Mouse (Mus musculus): ENCODE measurements around the gene Cep70.
A peak's percentile ranks its signal among the peaks of the same experiment; 100 is the strongest.

Cep70 gene

DNA sequence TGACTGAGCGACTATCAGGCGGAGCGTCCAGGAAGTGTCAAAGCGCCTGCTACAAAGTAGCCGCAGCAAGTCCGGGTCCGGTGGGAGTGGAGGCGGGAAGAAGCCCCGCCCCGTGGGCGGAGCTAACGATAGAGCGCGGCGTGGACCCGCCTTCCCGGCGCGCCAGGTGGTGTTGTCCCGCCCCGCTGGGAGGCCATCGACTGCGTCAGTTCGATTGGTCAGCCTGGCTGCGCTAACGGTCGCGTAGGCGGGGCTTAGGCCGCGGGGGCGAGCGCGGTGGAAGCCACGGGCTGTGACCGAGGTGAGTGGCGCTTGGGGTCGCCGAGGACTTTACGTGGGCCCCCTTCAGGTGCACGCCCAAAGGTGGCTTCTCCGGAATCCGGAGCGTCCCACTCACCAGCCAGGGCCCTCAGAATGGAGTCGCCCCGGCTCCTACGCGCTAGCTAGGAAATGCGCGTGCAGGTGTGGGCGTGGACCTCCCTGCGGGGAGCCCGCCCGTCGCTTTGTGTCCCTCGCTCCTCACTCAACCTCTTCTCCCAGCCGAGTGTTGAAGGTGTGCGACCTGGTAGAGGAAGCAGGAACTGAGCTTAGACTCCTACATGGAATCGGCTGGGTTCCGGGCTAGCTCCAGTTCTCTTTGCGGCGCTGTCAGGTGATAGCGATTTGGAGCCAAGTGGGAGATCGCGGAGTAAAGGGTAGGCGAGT lies at the start of gene Cep70:
Gene Cep70 (plus strand): TSS at position 178 of the 705 bp plus-strand sequence.
- peak; percentile 84 to 95 for DNase-seq (ENCODE audit: low spot score in 2 of 2)

- no peak for DNase-seq (ENCODE audit: low spot score in 2 of 2)
Measured at GRCm38 (mm10) chr9:99212643-99213042, 30.5 kb upstream of the Cep70 start.

DNA sequence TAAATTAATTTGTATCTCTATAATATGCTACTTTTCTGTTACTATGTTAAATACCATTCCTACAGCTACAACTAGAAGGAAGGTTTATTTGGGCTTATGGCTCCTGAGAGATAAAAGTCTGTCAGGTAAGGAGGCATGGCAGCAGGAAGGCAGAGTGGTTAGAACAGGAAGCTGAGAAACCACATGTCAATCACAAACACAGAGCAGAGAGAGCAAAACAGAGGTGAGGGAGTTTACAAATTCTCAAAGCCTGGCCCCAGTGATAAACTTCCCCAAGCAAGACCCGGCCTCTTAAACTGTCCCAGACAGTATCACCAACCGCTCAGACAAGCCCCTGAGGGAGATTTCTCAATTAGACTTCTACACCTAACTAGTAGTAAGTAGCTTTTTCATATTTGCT lies 27.0 kb upstream of the Cep70 start:
- no peak for DNase-seq (ENCODE audit: low spot score in 2 of 2)

DNA sequence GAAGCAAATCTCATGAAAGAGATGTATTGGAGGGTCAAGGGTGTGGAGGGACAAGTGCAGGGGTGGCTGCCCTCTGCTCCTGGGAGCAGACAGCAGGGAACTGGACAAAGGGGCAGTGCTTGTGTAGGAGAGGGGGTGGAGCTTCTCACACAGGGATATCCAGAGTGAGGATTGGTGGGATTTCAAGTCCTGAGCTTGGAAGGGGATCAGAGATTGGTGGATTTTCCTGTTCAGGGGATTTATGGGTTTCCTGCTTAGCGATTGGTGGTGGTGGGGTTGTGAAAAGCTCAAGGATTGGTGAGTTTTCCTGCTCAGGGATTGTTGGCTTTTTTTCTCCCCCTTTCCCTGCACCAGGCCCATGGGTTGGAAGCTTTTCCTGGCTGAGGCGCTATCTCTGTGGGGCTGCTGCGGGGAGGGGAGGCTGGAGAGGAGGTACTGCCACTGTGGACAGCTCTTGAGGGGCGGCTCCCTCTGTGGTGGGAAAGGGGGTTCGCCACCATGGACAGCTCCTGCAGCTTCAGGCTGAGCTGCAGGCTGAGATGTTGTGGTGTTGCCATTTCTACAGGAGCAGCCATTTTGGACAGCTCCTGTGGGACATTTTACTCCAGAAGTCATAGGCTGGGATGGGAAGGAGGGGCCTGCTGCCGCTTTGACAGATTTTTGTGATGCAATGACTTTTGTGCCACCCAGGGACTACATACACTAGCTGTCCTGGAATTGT lies 25.0 kb upstream of the Cep70 start:
- no peak for DNase-seq (ENCODE audit: low spot score in 2 of 2)

- DNase-seq (ENCODE audit: low spot score in 2 of 2): no peak
Measured at GRCm38 (mm10) chr9:99221636-99222035, 21.5 kb upstream of the Cep70 start.

DNA sequence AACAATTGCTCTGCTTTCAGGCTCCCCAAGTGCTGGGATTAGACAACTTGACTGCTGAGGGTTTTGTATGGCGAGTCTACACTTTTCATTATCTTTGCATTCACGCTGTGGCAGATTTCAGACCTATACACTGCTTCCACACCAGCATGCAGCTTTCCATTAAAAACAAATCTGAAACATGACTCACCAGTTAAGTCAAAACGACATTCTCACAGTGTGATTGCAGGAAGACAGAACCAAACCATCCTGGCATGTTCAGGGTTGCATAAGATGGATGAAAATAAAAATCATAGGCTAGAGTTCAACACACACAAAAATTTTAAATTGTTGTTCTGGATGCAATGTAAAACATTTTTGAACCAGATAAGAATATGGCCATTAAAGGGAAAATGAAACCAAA lies 18.6 kb upstream of the Cep70 start:
- DNase-seq (ENCODE audit: low spot score in 2 of 2): no peak

DNA sequence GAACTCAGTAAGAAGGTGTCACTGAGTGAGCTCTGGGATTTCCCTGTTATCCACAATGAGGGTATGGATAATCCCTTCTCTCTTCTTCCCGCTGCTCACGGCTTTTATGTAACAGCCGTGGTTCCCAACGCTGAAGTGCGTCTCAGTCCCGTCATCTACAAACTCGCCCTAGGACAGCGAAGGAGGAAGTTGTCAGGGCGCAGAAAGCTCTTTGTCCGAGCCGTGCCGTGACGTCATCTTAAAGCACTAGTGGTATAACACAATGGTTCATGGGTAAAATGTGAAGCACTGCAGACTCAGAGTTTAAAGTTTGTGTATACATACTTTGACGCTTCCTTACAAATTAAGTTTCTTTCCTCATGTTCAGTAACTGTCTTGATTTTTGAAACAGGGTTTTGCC lies 13.7 kb upstream of the Cep70 start:
- no peak for DNase-seq (ENCODE audit: low spot score in 2 of 2)

GRCm38 (mm10) chr9:99237139-99237538 lies 6.0 kb upstream of the Cep70 start, which contains the start of gene Faiml:
Faiml (minus strand) TSS chr9:99237239.
- DNase-seq (ENCODE audit: low spot score in 2 of 2): no peak

- no peak for DNase-seq (ENCODE audit: low spot score in 2 of 2)
Measured at GRCm38 (mm10) chr9:99238276-99238675, 4.9 kb upstream of the Cep70 start.

DNA sequence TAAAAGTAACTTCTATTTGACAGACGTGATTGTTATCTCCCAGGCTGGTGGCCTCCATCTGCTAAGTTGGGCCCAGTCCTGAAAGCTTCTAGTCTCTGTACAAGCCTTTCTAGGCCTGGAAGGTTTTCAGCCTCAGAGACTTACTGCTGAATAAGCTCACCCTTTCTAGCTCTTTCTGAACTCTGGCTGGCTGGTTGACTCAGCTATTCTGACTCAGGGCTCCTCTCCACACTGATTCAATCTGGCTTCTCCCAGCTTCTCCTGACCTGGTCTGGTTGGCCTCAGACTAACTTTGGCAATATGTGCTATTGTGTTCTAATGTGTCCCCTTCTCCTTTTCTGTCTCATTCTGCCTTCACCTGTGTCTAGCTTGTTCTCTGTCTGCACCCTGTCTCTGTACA lies 3.9 kb upstream of the Cep70 start:
- DNase-seq (ENCODE audit: low spot score in 2 of 2): no peak

DNA sequence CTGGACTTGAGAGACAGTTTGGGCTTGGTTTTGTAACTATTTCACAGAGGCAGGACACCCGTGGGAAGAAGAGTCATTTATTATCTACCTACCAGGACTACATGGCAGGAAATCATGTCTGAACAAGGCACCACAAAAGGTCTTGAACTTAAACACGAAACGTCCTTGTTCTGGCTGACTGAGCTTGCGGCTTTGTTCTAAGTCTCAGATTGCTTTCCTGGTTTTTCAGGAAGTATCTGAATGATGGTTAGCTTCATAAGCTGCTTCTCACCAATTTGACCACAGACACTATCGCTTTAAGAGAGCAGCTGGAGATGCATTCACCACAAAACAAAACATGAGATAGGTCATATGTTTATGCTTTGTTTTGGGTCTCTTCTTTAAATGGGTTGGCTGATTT lies 2.6 kb upstream of the Cep70 start:
- no peak for DNase-seq (ENCODE audit: low spot score in 2 of 2)

DNA sequence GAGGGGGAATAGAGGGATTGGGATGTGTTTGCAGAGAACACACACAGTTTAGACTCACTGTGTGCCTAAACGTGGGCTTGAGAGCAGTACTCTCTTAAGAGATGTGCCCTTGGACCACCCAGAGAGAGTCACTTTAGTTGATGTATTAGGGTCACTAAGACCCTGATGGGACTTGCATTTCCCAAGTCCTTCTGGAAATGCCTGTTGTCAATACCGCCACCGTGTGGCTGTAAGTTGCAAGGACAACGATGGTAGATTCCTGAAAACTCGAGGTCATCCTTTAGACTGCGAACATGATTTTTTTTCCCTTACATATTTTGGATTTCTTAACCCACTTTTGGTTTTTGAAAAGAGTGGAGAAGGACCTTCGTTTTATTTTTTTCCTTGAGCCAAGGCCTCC lies 1.1 kb upstream of the Cep70 start:
- DNase-seq (ENCODE audit: low spot score in 2 of 2): peak in 1 of 2 experiments; percentile 59

DNA sequence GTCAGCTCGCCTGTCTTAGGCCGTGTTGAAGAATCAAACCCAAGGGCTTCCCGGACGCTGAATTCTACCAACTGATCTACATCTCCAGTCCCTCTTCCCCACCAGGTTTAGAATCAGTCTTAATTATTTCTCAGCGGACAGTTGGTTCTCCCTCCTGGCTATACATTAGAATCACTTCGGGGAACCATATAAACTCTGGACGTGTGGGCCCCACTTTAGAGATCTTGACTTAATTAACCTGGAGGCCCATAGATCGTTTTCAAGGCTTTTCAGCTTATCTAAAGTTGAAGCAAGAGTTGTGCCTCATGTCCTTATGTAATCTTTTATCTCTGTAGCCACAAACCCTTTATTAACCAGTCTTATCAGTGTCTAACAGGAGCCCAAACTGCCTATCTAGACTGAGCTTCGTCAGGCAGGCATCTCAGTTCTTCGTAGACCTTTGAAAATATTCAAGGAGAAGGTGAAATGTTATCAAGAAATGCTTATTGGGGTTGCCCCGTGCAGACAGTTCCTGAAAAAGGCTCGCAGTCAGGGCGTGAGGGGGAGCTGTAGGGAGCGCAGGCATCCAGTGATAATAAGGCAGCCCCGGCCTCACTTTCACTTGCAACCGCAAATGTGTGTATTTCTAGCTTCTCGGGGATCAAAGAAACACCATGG lies 506 bp upstream of the Cep70 start:
- DNase-seq (ENCODE audit: low spot score in 2 of 2): peak in 1 of 2 experiments; percentile 5

- peak in 1 of 2 experiments; percentile 14 for DNase-seq (ENCODE audit: low spot score in 2 of 2)
Measured at GRCm38 (mm10) chr9:99243895-99244293, 727 bp downstream of the Cep70 start.

GRCm38 (mm10) chr9:99248304-99248703 lies 5.1 kb downstream of the Cep70 start:
- DNase-seq (ENCODE audit: low spot score in 2 of 2): no peak

DNA sequence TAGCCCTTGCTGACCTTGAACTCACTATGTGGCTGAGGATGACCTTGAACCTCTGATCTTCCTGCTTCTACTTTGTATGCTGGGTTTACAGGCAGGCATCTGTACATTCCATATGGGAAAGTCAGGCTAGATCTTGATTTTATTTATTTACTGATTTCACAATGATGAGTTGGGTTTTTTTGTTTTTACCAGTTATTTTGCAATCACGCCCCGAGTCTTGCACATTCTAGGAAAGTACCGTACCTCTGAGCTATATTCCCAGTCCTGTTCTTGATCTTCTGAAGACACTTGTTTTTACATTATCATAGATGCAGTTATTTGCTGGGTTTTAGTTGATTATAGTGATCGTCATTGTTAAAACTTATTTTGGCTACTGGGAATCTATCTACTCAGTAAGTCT lies 5.7 kb downstream of the Cep70 start:
- DNase-seq (ENCODE audit: low spot score in 2 of 2): no peak

DNA sequence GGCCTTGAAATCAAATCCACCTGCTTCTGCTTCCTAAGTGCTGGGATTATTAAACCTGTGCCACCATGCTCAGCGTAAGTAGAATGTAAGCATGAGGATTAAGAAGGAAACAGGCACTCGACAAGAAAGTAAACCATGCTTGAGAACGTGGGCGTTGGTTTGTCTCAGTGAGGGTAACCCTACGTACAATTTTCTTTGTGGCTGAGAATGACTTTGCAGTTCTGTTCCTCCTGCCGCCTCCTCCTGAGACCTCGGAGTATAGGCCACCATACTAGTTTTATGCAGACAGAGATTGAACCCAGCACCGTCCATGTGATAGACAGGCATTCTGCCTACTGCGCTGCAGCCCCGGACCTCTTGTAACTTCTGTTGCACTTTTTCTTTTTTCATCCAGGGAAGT lies 10.7 kb downstream of the Cep70 start:
- DNase-seq (ENCODE audit: low spot score in 2 of 2): no peak

GRCm38 (mm10) chr9:99256206-99256605 lies 13.0 kb downstream of the Cep70 start:
- DNase-seq (ENCODE audit: low spot score in 2 of 2): no peak

DNA sequence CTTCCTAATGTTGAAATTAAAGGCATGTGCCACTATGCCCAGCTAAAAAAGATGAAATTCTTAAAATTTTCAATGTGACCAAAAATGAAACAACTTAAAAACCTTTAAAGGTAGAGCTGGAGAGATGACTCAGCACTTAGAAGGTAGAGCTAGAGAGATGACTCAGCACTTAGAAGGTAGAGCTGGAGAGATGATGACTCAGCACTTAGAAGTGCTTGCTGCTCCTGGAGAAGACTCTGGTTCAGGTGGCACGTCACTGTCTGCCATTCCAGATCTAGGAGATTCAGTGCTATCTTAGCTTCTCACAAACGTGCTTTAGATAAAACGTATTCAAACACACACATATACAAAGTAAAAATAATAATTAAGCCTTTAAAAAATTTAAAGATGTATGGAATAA lies 13.7 kb downstream of the Cep70 start:
- no peak for DNase-seq (ENCODE audit: low spot score in 2 of 2)

DNA sequence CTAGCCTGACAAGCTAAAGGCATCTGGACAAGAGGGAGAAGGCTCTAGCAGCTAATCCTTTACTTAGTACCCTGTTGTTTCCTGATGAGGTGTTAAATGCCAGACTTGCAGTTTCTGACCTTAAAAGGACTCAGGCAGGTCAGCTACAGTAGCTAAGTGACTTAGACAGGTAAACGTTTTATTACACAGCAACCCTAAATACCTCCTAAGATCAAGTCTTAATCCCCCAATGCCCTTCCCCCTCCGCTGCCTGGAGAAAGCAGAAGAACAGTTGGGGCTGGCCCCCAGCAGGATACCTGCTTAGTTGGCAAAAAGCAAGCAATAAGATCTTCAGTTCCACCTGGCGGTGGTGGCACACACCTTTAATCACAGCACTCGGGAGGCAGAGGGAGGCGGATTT lies 15.7 kb downstream of the Cep70 start:
- DNase-seq (ENCODE audit: low spot score in 2 of 2): no peak

GRCm38 (mm10) chr9:99304296-99304695 lies 61.1 kb downstream of the Cep70 start:
- DNase-seq (ENCODE audit: low spot score in 2 of 2): no peak

- DNase-seq (ENCODE audit: low spot score in 2 of 2): no peak
Measured at GRCm38 (mm10) chr9:99306226-99306625, 63.1 kb downstream of the Cep70 start.
